Mouse (Mus musculus): Measurements from ENCODE around the gene Lhx5.

- TF ChIP-seq CTCF (IDR thresholded peaks at IDR 0.05; ENCODE audit: low read depth): peak; percentile 70
- TF ChIP-seq EP300 (IDR thresholded peaks at IDR 0.05; ENCODE audit: low read depth): no peak
These were observed 26.1 kb downstream of the Lhx5 start for GRCm38 (mm10) chr5:120457628-120458027.

All from heart, postnatal 0 days (tissue).